Mouse (Mus musculus) forebrain, embryonic 14.5 days (tissue): ENCODE data around the gene Pcbp3. TPM values are rescaled to one million over a fixed set of nuclear protein-coding genes. Genes with fewer than 3 reads are reported as not detected.
A peak's percentile ranks its signal among the peaks of the same experiment; 100 is the strongest.

Experiments
- ATAC-seq: fragments of 200-750 bp; cut with Nextera tagmentation; 2 replicates; pipeline ENCODE4 v1.8.0; 2017; ENCODE audit warnings: mild to moderate bottlenecking, moderate library complexity
- DNase-seq: peaks from one replicate; pipeline ENCODE4 v3.0.0-alpha.2; 2015; ENCODE audit warnings: low spot score
- H3K27ac ChIP-seq: fragments of 300-500 bp; sonication (generic); 2 replicates; pipeline ENCODE4 v1.5.1; 2014; ENCODE audit warnings: low read depth, mild to moderate bottlenecking, control low read depth, low read length, moderate library complexity
- H3K27me3 ChIP-seq: fragments of 300-500 bp; sonication (generic); replicated peaks from 2 replicates; pipeline ENCODE4 v1.6.1; 2014; ENCODE audit warnings: low read length, control low read depth, mixed read lengths; ENCODE audit not compliant: control insufficient read depth, insufficient read depth
- H3K36me3 ChIP-seq: fragments of 300-500 bp; sonication (generic); 2 replicates; pipeline ENCODE4 v1.6.1; 2014; ENCODE audit warnings: low read length, control low read depth; ENCODE audit not compliant: control insufficient read depth, insufficient read depth
- H3K4me1 ChIP-seq: fragments of 300-500 bp; sonication (generic); 2 replicates; pipeline ENCODE4 v1.6.1; 2014; ENCODE audit warnings: antibody characterized with exemption, low read length, control low read depth; ENCODE audit not compliant: control insufficient read depth, insufficient read depth
- H3K4me2 ChIP-seq: fragments of 300-500 bp; sonication (generic); 2 replicates; pipeline ENCODE4 v1.6.1; 2014; ENCODE audit warnings: mild to moderate bottlenecking, control low read depth, low read length
- H3K4me3 ChIP-seq: fragments of 300-500 bp; sonication (generic); 2 replicates; pipeline ENCODE4 v1.5.1; 2014; ENCODE audit warnings: low read depth, low read length, control low read depth
- H3K9ac ChIP-seq: fragments of 300-500 bp; sonication (generic); 2 replicates; pipeline ENCODE4 v1.6.1; 2014; ENCODE audit warnings: mild to moderate bottlenecking, low read length, control low read depth, moderate library complexity
- H3K9me3 ChIP-seq: fragments of 300-500 bp; sonication (generic); replicated peaks from 2 replicates; pipeline ENCODE4 v1.6.1; 2016; ENCODE audit warnings: low read length, control low read depth, mixed read lengths; ENCODE audit not compliant: control insufficient read depth
- WGBS: fragments of 180-500 bp; shearing (Covaris S2); extraction: QIAGEN DNeasy Blood & Tissue Kit; methylation state at CpG from one replicate; pipeline ENCODE4 v1.1.7; 2014; 5-methylcytosine and 5-hydroxymethylcytosine counted together
- polyA plus RNA-seq: library from polyadenylated mRNA; unstranded; fragments of >200 nt; fragmentation: Nextera tagmentation; extraction: Ambion mirVana; gene quantifications from 2 replicates; pipeline ENCODE4 v1.2.1, GENCODE M21; 2014

The Pcbp3 gene
- polyA plus RNA-seq, 1 experiment from 2014 or later = 30.5 TPM

DNA sequence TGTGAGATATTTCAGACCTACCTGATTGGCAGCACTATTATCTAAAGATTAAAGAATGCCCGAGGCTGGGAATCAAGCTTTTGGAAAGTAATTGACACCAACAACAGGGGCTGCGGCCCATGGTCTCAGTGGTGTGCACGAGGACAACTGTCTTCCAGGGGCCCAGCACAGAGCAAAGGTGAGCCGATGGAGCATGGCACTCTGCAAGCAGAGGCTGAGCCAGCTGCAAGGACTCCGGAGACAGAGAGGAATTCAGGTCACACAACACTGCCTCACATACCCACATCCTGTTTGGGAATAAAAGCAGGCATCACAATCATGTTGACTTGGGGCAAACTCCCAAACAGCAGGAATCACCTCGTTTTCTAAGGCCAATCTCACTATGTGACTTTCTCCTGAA, 5.5 kb downstream of the Pcbp3 start:
- Histone ChIP-seq H3K4me1 (peaks cover 4% of the 10 kb centered on the region; the same call in 1 of the 2 replicates), H3K4me2 (no peak overlapping the region), H3K4me3 (no peak overlapping the region), H3K9me3 (no peaks in the 10 kb centered on the region), H3K36me3 (0 out of 2 replicates have a peak, but pooled peaks cover 4% of the 10 kb centered on the region), H3K27ac (no peak overlapping the region), H3K9ac (no peak overlapping the region), H3K27me3 (no peaks in the 10 kb centered on the region)
- WGBS = 20% methylated on average over 6 of the region's 6 CpGs
- DNase-seq = no peak
- ATAC-seq = no peak

DNA sequence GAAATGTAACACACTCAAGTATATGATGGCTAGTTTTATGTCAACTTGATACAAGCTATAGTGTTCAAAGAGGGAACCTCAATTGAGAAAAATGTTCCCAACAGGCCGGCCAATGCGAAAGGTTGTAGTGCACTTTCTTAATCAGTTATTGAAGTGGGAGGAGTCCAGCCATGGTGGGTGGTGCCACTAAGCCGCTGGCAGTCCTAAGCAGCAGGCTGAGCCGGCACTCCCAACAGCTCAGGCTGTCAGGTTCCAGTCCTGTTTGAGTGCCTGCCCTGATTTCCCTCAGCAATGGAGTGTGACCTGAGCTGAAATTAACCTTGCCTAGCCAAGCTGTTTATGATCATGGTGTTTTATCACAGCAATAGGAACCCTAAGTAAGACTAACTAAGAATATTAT, 20.6 kb downstream of the Pcbp3 start:
- DNase-seq (no peak), ATAC-seq (no peak)
- no peak overlapping the region for H3K27ac ChIP-seq
- no peaks in the 10 kb centered on the region for H3K4me1 ChIP-seq
- H3K9me3 ChIP-seq = no peaks in the 10 kb centered on the region
- H3K9ac ChIP-seq = no peak overlapping the region
- no peak overlapping the region for H3K4me3 ChIP-seq
- H3K36me3 ChIP-seq = no peaks in the 10 kb centered on the region
- no peak overlapping the region for H3K4me2 ChIP-seq
- no peaks in the 10 kb centered on the region for H3K27me3 ChIP-seq
- WGBS = 64% methylated on average over 4 of the region's 4 CpGs

DNA sequence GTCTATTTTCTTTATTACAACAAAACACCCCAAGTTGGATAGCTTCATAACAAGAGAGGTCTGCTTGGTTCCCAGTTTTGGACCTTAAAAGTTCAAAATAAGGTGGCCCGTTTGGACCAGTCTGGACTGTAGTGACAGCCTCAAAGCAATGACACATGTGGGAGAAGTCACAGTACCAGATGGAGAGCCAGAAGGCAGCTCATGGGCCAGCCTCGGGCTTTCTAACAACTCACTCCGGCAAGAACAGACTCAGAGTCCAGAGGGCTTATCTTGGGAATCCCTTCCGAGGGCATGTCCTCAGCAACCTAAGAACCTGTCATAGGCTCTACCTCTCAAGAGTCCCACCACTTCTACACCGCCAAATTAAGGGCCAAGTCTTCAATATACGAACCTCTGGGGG, 24.9 kb downstream of the Pcbp3 start:
- Histone ChIP-seq H3K9ac (no peak overlapping the region), H3K27me3 (no peaks in the 10 kb centered on the region), H3K27ac (no peak overlapping the region), H3K4me2 (no peak overlapping the region), H3K4me1 (no peaks in the 10 kb centered on the region), H3K4me3 (no peak overlapping the region), H3K9me3 (no peaks in the 10 kb centered on the region), H3K36me3 (no peaks in the 10 kb centered on the region)
- DNase-seq (no peak), ATAC-seq (no peak)
- 88% methylated on average over 6 of the region's 6 CpGs for WGBS

DNA sequence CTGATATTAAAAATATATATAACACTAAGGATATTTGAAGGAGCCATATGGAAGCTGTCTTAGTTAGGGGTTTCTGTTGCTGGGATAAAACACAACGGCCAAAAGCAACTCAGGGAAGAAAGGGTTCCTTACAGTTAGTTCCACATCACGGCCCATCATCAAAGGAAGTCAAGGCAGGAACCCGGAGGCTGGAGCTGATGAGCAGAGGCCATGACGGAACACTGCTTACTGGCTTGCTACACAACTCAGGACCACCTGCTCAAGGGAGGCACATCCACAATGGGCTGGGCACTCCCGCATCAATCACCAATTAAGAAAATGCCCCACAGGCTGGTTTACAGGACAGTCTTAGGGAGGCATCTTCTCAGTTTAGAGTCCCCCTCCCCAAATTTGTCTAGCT, 26.9 kb downstream of the Pcbp3 start:
- Histone ChIP-seq H3K4me3 (no peak overlapping the region), H3K27ac (no peak overlapping the region), H3K4me1 (no peaks in the 10 kb centered on the region), H3K27me3 (no peaks in the 10 kb centered on the region), H3K9me3 (no peaks in the 10 kb centered on the region), H3K9ac (no peak overlapping the region), H3K4me2 (no peak overlapping the region), H3K36me3 (no peaks in the 10 kb centered on the region)
- ATAC-seq (no peak), DNase-seq (no peak)
- 76% methylated on average over 5 of the region's 5 CpGs for WGBS

DNA sequence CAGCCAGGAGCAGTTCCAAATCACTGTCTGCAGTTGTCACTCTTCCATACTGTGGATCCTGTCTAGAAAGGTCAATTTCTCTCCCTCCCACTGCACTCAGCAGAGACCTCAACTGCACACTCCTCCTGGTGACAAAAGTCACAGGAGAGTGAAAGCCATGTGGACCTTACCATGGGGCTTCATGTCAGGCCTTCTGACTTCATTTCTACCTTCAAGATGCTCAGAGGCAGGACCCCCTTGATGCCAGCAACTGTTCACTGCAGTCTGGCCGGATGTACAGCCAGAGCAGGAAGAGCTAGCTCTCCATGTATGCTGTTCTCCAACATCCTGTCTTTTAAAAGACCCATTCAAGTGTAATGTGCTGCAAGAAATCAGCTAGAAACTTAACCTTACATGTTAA, 29.9 kb downstream of the Pcbp3 start:
- Histone ChIP-seq H3K4me3 (no peak overlapping the region), H3K4me1 (no peaks in the 10 kb centered on the region), H3K27ac (no peak overlapping the region), H3K36me3 (no peaks in the 10 kb centered on the region), H3K27me3 (no peaks in the 10 kb centered on the region), H3K9ac (no peak overlapping the region), H3K4me2 (no peak overlapping the region), H3K9me3 (no peaks in the 10 kb centered on the region)
- ATAC-seq (no peak), DNase-seq (no peak)
- 52% methylated on average over 1 of the region's 1 CpGs for WGBS

DNA sequence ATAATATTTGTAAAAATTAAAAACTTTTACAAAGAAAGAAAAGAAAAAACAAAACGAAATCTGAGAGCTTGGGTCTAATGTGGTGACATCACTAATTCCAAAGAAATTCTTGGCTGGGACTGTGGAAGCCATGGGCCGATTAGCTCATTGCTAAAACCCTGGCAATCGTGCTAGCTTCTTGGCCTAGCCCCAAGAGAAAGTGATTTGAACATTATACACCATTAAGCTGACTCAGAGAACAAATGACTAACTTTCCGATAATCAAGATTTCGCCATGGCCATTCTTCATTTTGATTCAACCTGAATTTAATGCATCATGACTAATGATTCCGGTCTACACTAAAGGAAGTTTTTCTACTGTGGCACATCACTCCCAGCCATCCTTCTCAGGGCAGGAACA, 30.6 kb downstream of the Pcbp3 start:
- 61% methylated on average over 6 of the region's 6 CpGs for WGBS
- 0 out of 2 replicates have a peak, but pooled peaks have one; percentile 57 for ATAC-seq
- no peaks in the 10 kb centered on the region for H3K4me1 ChIP-seq
- no peaks in the 10 kb centered on the region for H3K9me3 ChIP-seq
- H3K9ac ChIP-seq = no peak overlapping the region
- DNase-seq = peak; percentile 71
- no peaks in the 10 kb centered on the region for H3K27me3 ChIP-seq
- no peak overlapping the region for H3K4me3 ChIP-seq
- no peaks in the 10 kb centered on the region for H3K36me3 ChIP-seq
- H3K27ac ChIP-seq = no peak overlapping the region
- no peak overlapping the region for H3K4me2 ChIP-seq

DNA sequence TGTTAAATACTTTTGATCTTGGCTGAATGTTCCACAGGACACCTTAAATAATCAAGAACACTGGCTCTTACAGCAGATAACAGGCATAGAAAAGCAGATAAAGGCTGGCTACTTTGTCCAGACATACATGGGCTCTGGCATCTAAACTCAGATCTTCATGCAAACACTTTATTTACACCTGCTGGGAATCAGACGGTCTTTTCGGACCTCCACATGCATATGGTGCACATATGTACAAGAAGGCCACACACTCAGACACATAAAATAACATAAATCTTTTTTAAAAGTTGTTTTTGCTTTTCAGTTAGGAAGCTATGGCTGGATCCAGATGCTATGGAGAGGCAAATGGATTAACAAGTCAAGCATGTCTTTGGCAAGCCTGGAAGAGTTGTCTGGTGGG, 37.2 kb downstream of the Pcbp3 start:
- Histone ChIP-seq H3K27me3 (no peaks in the 10 kb centered on the region), H3K9me3 (no peaks in the 10 kb centered on the region), H3K36me3 (no peaks in the 10 kb centered on the region), H3K9ac (no peak overlapping the region), H3K4me2 (no peak overlapping the region), H3K4me3 (no peak overlapping the region), H3K4me1 (no peaks in the 10 kb centered on the region), H3K27ac (no peak overlapping the region)
- 95% methylated on average over 2 of the region's 2 CpGs for WGBS
- ATAC-seq (no peak), DNase-seq (no peak)

DNA sequence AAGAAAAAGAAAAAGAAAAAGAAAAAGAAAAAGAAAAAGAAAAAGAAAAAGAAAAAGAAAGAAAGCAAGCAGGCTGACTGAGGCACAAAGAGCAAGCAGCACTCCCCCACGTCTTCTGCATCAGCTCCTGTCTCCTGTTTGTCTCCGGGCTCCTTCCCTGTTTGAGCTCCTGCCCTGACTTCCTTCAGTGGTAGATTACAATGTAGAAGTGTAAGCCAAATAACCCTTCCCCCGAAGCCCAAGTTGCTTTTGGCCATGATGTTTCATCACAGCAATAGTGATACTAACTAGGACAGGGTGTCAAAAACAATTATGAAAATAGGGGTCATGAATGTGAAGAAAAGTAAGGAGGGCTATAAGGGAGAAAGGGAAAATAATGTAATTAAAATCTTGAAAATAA, 43.6 kb downstream of the Pcbp3 start:
- no peaks in the 10 kb centered on the region for H3K4me1 ChIP-seq
- no peak overlapping the region for H3K27ac ChIP-seq
- ATAC-seq (no peak), DNase-seq (no peak)
- WGBS = 89% methylated on average over 3 of the region's 3 CpGs
- H3K36me3 ChIP-seq = no peaks in the 10 kb centered on the region
- no peaks in the 10 kb centered on the region for H3K9me3 ChIP-seq
- H3K9ac ChIP-seq = no peak overlapping the region
- H3K27me3 ChIP-seq = no peaks in the 10 kb centered on the region
- no peak overlapping the region for H3K4me3 ChIP-seq
- no peak overlapping the region for H3K4me2 ChIP-seq

DNA sequence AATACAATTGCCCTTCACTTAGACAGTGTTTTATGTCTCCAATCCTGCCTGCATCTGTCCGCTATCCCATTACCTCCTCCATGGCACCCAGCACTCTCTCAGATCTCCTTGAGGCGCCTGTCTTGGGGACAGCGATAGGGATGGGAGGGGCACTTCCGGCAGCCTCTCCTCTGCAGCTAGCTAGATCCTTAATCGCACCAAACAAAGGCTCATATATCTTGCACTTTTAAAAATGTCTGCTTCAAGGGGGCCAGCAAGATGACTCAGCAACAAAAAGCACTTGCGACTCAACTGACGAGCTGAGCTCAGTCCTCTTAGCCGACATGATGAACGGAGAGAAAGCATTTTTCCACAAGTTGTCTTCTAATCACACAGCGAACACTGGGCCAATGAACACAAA, 55.3 kb downstream of the Pcbp3 start:
- Histone ChIP-seq H3K4me2 (no peak overlapping the region), H3K27ac (no peak overlapping the region; the same call in 1 of the 2 replicates)
- 85% methylated on average over 10 of the region's 10 CpGs for WGBS

More for the DNA sequence above, 55.3 kb downstream of the Pcbp3 start:
- H3K36me3 ChIP-seq = no peaks in the 10 kb centered on the region
- peaks cover 10% of the 10 kb centered on the region for H3K4me1 ChIP-seq
- H3K27me3 ChIP-seq = no peaks in the 10 kb centered on the region
- ATAC-seq (no peak), DNase-seq (no peak)
- H3K4me3 ChIP-seq = no peak overlapping the region
- H3K9ac ChIP-seq = no peak overlapping the region
- H3K9me3 ChIP-seq = no peaks in the 10 kb centered on the region
